Mouse (Mus musculus) cortical plate, adult 2 months (tissue): ENCODE data around the gene Rnf135. TPM values are rescaled to one million over a fixed set of nuclear protein-coding genes. Genes with fewer than 3 reads are reported as not detected.
A peak's percentile ranks its signal among the peaks of the same experiment; 100 is the strongest.

Experiments
- H3K27ac ChIP-seq: fragments of 200-500 bp; 2 replicates; pipeline ENCODE4 v1.5.1; 2012; ENCODE audit warnings: low read length, control low read depth, inconsistent platforms; ENCODE audit not compliant: insufficient read depth
- H3K4me1 ChIP-seq: fragments of 200-500 bp; 2 replicates; pipeline ENCODE4 v1.6.1; 2011; ENCODE audit warnings: low read length; ENCODE audit not compliant: control insufficient read depth, insufficient read depth
- H3K4me3 ChIP-seq: fragments of 200-500 bp; 2 replicates; pipeline ENCODE4 v1.5.1; 2011; ENCODE audit warnings: mild to moderate bottlenecking, low read length, control low read depth; ENCODE audit not compliant: insufficient read depth
- CTCF ChIP-seq: fragments of 200-500 bp; IDR thresholded peaks from 2 replicates; pipeline ENCODE4 v1.5.1; 2011; ENCODE audit warnings: mild to moderate bottlenecking, control low read depth, low read length; ENCODE audit not compliant: insufficient read depth; ENCODE audit errors: extremely low read depth
- POLR2A ChIP-seq: fragments of 200-500 bp; IDR thresholded peaks from 2 replicates; pipeline ENCODE4 v1.6.1; 2011; ENCODE audit warnings: mild to moderate bottlenecking, low read length, control low read depth; ENCODE audit not compliant: insufficient read depth; ENCODE audit errors: extremely low read depth
- polyA plus RNA-seq: library from polyadenylated mRNA; depleted of rRNA; stranded (reverse); fragments of >200 nt; gene quantifications from 2 replicates; pipeline ENCODE4 v1.2.3, GENCODE M21; 2012

Gene Rnf135
- polyA plus RNA-seq, 1 experiment = 5.0 TPM

DNA sequence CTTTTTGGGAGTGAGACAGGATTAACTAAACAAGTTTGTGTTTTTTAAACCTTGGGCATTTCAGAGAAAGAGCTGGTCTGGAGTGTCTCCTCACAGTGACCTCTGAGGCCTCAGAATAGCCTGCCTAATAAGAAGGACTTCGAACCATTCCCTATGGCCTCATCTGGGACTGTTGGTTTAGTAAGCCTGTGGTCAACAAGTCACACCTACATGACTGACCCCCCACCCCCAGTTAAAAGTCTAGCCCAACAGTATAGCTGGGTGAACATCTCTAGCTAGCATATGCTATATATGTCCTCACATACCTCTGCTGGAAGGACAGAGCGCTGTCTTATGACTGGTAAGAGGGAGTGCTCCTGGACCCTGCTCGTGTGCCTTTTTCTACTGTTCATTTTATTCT is 15.7 kb downstream of the Rnf135 start:
- Histone ChIP-seq H3K4me1 (no peaks in the 10 kb centered on the region), H3K4me3 (no peak overlapping the region), H3K27ac (no peak overlapping the region)
- TF ChIP-seq CTCF = no peak
- no peak for TF ChIP-seq POLR2A

DNA sequence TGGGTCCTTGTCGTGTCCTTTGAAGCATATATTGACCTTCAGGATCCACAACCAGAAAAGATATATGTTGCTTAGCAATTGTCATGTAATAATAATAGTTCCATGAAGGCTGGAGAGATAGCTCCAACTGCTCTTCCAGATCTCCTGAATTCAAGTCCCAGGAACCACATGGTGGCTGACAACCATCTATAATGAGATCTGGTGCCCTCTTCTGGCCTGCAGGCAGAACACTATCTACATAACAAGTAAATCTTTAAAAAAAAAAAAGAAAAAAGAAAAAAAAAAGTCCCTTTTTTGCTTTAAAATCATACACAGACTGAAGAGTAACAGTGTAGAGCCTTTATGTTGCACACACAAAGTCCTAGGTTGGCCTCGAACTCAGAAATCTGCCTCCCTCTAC is 16.1 kb downstream of the Rnf135 start:
- H3K27ac ChIP-seq = no peak overlapping the region
- no peak overlapping the region for H3K4me3 ChIP-seq
- TF ChIP-seq CTCF = no peak
- TF ChIP-seq POLR2A = no peak

DNA sequence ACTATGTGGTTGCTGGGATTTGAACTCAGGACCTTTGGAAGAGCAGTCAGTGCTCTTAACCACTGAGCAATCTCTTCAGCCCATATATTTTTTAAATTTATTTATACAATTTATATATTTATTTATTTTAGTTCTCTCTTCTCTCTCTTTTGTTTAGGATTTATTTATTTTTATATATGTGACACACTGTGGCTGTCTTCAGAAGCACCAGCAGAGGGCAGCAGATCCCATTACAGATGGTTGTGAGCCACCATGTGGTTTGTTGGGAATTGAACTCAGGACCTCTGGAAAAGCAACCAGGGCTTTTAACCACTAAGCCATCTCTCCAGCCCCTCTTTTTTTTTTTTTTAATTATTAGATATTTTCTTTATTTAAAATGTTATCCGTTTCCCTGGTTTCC is 16.7 kb downstream of the Rnf135 start:
- Histone ChIP-seq H3K4me1 (no peaks in the 10 kb centered on the region), H3K4me3 (no peak overlapping the region), H3K27ac (no peak overlapping the region)
- TF ChIP-seq POLR2A = no peak
- peak; percentile 29; the same call in 1 of the 2 replicates for TF ChIP-seq CTCF

More for the DNA sequence above, 16.1 kb downstream of the Rnf135 start:
- H3K4me1 ChIP-seq = no peaks in the 10 kb centered on the region

DNA sequence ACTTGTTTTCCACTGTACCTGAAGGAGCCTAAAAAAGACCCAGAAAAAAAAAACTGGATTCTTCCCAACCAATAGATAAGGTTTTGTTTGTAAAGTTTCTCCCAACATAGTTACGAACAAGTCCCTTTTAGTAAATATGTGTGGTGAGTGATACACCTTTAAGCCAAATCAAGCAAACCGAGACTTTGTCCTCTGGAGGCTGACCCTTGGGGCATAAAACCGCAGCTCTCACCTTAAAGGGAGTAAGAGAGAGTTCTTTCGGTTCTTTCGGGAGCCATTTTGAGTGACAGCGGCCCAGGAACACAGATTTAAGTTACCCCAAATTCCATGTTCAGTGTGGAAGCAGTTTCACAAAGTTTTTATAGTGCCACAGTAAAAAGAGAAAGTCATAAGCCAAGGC is 18.6 kb downstream of the Rnf135 start:
- no peak overlapping the region for H3K27ac ChIP-seq
- TF ChIP-seq POLR2A (no peak), CTCF (no peak)
- H3K4me3 ChIP-seq = no peak overlapping the region
- no peaks in the 10 kb centered on the region for H3K4me1 ChIP-seq

DNA sequence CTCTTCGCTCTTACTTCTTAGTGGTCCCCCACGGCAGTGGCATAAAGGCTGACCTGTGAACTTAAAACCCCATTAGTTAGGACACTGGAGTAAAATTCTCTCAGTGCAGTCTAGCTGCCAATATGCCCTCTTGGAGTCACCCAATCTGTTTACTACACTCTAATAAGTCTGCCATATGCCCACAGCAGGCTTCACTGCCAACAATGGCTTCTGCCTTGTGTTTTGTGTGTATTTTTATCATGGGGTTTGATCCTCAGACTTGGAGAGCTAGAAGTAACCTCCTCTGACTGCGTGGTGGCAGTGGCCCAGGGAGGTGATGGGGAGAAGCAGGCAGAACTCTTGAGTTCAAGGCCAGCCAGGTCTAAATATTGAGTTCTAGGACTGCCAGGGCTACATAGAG is 20.4 kb downstream of the Rnf135 start:
- Histone ChIP-seq H3K27ac (no peak overlapping the region), H3K4me1 (no peaks in the 10 kb centered on the region), H3K4me3 (no peak overlapping the region)
- TF ChIP-seq POLR2A (no peak), CTCF (no peak)

DNA sequence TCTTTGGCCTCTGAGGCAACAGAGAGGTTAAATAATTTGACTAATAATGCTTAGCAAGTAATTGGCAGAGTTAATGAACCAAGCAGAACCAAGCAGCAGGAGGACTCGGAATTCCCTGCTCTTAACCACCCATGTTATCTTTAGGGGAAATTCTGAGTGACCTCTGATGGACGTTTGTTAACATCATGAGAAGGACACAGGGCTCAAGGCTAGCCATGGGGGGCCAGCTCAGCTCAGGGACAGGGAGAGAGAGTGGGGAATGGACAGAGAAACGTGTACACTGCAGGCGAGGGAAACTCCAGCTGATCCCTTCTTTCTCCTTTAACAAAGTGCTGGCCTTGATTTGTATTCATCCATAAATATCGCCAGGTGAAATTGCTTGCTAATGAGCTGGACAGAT is 21.3 kb downstream of the Rnf135 start:
- no peak for TF ChIP-seq CTCF
- TF ChIP-seq POLR2A = no peak
- H3K4me1 ChIP-seq = no peaks in the 10 kb centered on the region
- no peak overlapping the region for H3K27ac ChIP-seq
- no peak overlapping the region for H3K4me3 ChIP-seq

DNA sequence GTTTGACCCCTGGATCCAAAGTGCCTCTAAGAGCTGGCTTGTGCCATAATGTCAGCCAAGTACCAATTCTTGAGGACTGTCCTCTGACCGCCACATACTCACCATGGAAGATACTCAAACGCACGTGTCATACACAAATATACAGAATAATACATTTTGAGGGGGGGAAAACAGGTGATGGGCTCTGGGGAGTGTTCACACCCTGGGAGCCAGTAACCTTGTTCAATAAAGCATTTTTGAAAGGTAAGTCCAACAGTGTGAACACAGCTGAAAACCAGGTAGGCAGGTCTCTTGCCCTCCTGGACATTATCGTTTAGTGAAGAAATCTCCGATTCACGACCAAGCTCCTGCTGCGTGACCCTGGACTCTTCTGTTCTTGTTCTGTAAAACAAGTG is 24.8 kb downstream of the Rnf135 start:
- Histone ChIP-seq H3K4me1 (no peaks in the 10 kb centered on the region), H3K4me3 (no peak overlapping the region; the same call in 1 of the 2 replicates), H3K27ac (no peak overlapping the region)
- TF ChIP-seq CTCF = no peak

DNA sequence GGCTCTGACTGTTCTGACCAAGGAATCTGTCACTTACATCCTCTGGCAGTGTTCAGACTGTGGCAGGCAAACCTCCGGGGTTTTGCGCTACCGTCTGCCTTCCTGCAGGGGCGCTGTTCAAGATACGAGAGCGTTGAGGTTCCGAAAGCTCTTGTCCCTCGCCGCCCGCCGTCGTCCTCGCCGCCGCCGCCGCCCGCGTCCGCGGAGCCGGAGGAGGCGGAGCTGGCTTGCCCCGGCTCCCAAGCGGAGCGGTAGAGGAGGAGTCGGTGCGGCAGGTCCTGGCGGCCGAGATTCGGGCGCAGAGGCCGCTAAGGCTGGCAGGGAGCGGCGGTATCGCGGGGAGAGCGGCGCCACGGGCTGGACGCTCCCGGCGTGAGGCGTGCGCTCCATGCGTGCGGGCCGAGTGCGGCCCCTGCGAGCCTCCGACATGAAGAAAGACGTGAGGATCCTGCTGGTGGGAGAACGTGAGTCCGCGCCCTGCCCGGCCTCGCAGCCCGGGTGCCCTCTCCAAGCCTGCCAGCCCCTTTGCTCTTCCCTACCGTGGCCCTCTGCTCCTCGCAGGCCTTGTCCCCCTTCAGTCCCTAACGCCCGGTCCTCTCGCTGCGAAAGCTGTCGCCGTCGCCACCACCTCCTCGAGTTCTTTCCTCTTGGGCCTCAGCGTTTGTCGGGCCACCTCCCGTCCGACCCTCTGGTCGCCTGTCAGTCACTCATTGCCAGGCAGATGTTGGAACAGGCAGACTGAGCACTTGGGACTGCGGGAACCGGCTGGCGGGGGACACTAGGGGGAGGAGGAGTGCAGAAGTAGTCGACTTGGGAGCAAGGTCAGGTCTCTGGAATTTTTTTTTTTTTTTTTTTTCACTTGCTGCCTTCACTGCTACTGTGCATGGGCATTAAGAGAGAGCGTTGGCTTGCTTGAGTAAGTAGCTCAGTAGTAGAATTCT is 25.5 kb downstream of the Rnf135 start, which contains the start of gene Rhot1:
Gene Rhot1 (plus strand): TSS at position 160 of the 941 bp plus-strand sequence.
- no peaks in the 10 kb centered on the region for H3K4me1 ChIP-seq
- TF ChIP-seq POLR2A (peak; percentile 33; the same call in 1 of the 2 replicates), CTCF (peak; percentile 81)

DNA sequence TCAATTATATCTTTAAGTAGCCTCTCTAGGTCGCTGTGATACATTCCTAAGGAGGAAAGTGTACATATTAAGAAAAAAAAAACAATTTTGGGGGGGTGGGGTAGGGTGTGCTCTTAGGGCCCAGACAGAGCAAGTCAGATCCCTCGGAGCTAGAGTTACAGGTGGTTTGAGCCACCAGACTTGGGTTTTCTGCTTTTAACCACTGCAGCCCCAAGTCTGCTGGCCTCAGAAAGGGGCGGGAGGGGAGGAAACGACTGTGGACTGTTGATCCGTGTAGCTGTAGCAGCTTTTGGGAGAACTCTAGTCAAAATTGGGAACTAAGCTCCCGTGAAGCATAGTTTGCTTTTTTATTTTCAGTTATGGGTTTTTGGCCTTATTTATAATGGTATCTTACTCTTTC is 26.7 kb downstream of the Rnf135 start:
- Histone ChIP-seq H3K27ac (no peak overlapping the region), H3K4me1 (no peaks in the 10 kb centered on the region), H3K4me3 (no peak overlapping the region; the same call in 1 of the 2 replicates)
- TF ChIP-seq CTCF (no peak), POLR2A (no peak)

More for the DNA sequence above, 25.5 kb downstream of the Rnf135 start, which contains the start of gene Rhot1:
- H3K4me3 ChIP-seq = peak within 1 kb of the TSS; percentile 100
- H3K27ac ChIP-seq = peak within 1 kb of the TSS; percentile 30

DNA sequence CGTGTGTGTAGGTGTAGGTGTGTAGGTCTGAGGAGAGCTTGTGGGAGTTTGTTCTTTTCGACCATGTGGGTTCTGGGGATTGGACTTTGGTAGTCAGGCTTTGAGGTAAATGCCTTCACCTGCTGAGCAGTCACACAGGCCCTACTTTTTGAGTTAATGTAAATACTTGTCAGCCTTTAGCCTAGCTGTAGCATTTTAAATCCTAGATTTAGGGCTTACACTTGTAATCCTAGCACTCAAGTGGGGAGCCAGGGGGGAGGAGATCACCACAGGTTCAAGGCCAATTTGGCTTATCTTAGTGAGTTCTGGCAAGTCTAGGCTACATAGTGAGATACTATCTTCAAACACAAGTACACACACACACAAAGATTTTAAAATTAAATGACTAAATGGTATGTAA is 28.6 kb downstream of the Rnf135 start:
- Histone ChIP-seq H3K27ac (no peak overlapping the region), H3K4me1 (no peaks in the 10 kb centered on the region), H3K4me3 (no peak overlapping the region)
- TF ChIP-seq CTCF (no peak), POLR2A (no peak)
